Mouse (Mus musculus): Measurements from ENCODE around the gene Trpt1. TPM values are rescaled to one million over a fixed set of nuclear protein-coding genes. Genes with fewer than 3 reads are reported as not detected.

Gene Trpt1
- polyA plus RNA-seq, 1 experiment: 29.6 TPM

GRCm38 (mm10) chr19:6951994-6952711 is 43.8 kb upstream of the Trpt1 start:
- DNase-seq: peak; percentile 78 to 82
- under 1% methylated on average over 31 of the region's 31 CpGs for WGBS
- TF ChIP-seq CTCF (IDR thresholded peaks at IDR 0.05; ENCODE audit: borderline replicate concordance, insufficient read depth, low read depth, low read length) (no peak), POLR2A (IDR thresholded peaks at IDR 0.05; ENCODE audit: borderline replicate concordance, insufficient read depth, low read length) (no peak)
- no peaks in the 10 kb centered on the region for H3K27me3 ChIP-seq (ENCODE audit: control insufficient read depth, insufficient read depth, low read length)
- peak overlapping the region; percentile 97 for H3K4me3 ChIP-seq (replicated peaks; ENCODE audit: insufficient read depth, low read depth, low read length)
- peaks cover 22% of the 10 kb centered on the region for H3K4me1 ChIP-seq (ENCODE audit: control insufficient read depth, insufficient read depth, low read length)
- peak overlapping the region; percentile 73 for H3K27ac ChIP-seq (ENCODE audit: insufficient read depth, low read length)

GRCm38 (mm10) chr19:6952712-6953037 is 43.3 kb upstream of the Trpt1 start:
- no peak for TF ChIP-seq CTCF (IDR thresholded peaks at IDR 0.05; ENCODE audit: borderline replicate concordance, insufficient read depth, low read depth, low read length)
- TF ChIP-seq POLR2A (IDR thresholded peaks at IDR 0.05; ENCODE audit: borderline replicate concordance, insufficient read depth, low read length): no peak
- Histone ChIP-seq H3K27me3 (ENCODE audit: control insufficient read depth, insufficient read depth, low read length) (no peaks in the 10 kb centered on the region), H3K4me1 (ENCODE audit: control insufficient read depth, insufficient read depth, low read length) (peaks cover 21% of the 10 kb centered on the region), H3K4me3 (replicated peaks; ENCODE audit: insufficient read depth, low read depth, low read length) (peak overlapping the region; percentile 97), H3K27ac (ENCODE audit: insufficient read depth, low read length) (peak overlapping the region; percentile 73; the same call in 1 of the 2 replicates)
- DNase-seq: no peak
- WGBS: 10% methylated on average over 3 of the region's 3 CpGs

DNA sequence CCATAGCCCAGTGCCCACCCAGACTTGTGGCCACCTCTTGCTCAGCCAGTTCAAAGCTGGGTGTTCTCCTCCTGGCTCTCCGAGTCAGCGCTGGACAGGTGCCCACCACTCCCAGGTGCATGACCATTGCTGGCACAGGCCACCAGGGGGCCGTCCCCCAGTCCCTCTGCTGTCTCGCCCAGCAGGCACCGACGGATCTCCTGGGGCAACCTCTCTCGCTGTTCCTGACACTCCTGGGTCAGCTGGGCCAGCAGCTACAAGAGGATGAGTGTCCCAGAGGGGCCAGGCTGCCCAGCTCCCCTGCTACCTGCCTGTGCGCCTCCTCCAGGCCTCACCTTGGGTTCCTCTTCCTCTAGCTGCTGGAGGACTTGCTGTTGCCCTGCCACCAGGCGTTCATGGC is 41.9 kb upstream of the Trpt1 start:
- 37% methylated on average over 9 of the region's 9 CpGs for WGBS
- TF ChIP-seq POLR2A (IDR thresholded peaks at IDR 0.05; ENCODE audit: borderline replicate concordance, insufficient read depth, low read length) (no peak), CTCF (IDR thresholded peaks at IDR 0.05; ENCODE audit: borderline replicate concordance, insufficient read depth, low read depth, low read length) (no peak)
- no peak overlapping the region for H3K27ac ChIP-seq (ENCODE audit: insufficient read depth, low read length)
- H3K4me1 ChIP-seq (ENCODE audit: control insufficient read depth, insufficient read depth, low read length): peaks cover 7% of the 10 kb centered on the region
- no peaks in the 10 kb centered on the region for H3K27me3 ChIP-seq (ENCODE audit: control insufficient read depth, insufficient read depth, low read length)
- H3K4me3 ChIP-seq (replicated peaks; ENCODE audit: insufficient read depth, low read depth, low read length): no peak overlapping the region
- DNase-seq: peak; percentile 40 to 56

DNA sequence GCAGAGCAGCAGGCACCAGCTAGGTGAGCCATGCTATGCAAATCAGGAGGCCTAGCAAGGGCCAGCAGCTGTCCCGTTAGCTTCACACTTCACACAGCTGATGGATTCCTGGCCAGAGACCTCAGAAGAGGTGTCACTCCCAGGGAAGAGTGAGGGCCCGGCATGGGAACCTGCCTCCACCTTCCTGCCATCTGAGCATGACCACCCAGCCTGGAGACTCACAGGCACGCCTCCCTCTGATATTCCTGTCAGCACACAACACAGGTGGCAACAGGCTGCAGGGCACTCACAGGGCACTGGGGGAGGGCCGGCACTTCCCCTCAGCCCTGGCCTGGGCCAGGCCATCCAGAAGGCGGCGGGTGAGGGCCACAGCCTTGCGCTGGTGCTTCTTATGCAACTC is 40.5 kb upstream of the Trpt1 start:
- WGBS: 67% methylated on average over 7 of the region's 7 CpGs
- Histone ChIP-seq H3K27me3 (ENCODE audit: control insufficient read depth, insufficient read depth, low read length) (no peaks in the 10 kb centered on the region), H3K4me1 (ENCODE audit: control insufficient read depth, insufficient read depth, low read length) (peaks cover 6% of the 10 kb centered on the region; the same call in 1 of the 2 replicates), H3K4me3 (replicated peaks; ENCODE audit: insufficient read depth, low read depth, low read length) (no peak overlapping the region), H3K27ac (ENCODE audit: insufficient read depth, low read length) (no peak overlapping the region)
- no peak for TF ChIP-seq POLR2A (IDR thresholded peaks at IDR 0.05; ENCODE audit: borderline replicate concordance, insufficient read depth, low read length)
- no peak for TF ChIP-seq CTCF (IDR thresholded peaks at IDR 0.05; ENCODE audit: borderline replicate concordance, insufficient read depth, low read depth, low read length)
- DNase-seq: no peak

- DNase-seq: no peak
- H3K27me3 ChIP-seq (ENCODE audit: control insufficient read depth, insufficient read depth, low read length): no peaks in the 10 kb centered on the region
- no peak for TF ChIP-seq CTCF (IDR thresholded peaks at IDR 0.05; ENCODE audit: borderline replicate concordance, insufficient read depth, low read depth, low read length)
- no peak for TF ChIP-seq POLR2A (IDR thresholded peaks at IDR 0.05; ENCODE audit: borderline replicate concordance, insufficient read depth, low read length)
- no peak overlapping the region for H3K4me3 ChIP-seq (replicated peaks; ENCODE audit: insufficient read depth, low read depth, low read length)
- H3K27ac ChIP-seq (ENCODE audit: insufficient read depth, low read length): no peak overlapping the region
- H3K4me1 ChIP-seq (ENCODE audit: control insufficient read depth, insufficient read depth, low read length): peaks cover 6% of the 10 kb centered on the region; the same call in 1 of the 2 replicates
- WGBS: 58% methylated on average over 10 of the region's 10 CpGs
Measured at GRCm38 (mm10) chr19:6956461-6956860, 39.5 kb upstream of the Trpt1 start.

DNA sequence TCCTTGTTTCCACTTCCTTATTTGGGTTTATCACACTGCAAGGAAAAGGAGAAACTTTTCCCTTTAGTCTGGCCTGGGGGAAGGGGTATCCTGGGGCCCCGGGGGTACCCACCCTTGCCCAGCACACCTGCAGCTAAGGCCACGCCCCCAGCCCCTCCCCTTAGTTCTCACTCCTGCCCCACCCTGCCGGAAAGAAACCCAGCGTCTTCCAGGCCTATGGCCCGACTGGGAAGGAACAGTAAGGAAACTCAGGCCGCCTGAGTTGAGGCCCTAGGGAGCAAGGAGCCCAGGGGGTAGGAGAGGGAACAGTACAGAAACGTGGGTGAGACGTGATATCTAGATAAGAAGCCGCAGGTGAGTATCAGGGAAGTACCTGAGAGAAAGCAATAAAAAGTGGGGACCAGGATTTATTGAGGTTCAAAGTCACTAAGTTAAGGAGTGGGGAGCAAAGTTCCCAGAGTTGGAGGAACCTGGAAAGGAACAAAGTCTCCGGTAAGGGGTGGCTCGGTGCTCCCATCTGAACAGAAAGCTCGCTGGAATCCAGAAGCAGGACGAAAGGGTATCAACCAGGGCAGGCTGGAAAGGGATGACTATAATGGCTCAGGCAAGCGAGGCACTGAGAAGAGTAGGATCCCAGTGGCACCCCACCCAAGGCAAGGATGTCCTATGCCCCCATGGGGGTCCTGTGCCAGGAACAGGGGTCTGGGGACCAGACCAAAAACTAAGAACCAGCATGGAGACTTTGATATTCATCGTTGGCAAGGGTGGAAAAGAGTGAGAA is 27.2 kb upstream of the Trpt1 start:
- Histone ChIP-seq H3K27ac (ENCODE audit: insufficient read depth, low read length) (no peak overlapping the region), H3K4me3 (replicated peaks; ENCODE audit: insufficient read depth, low read depth, low read length) (no peak overlapping the region), H3K4me1 (ENCODE audit: control insufficient read depth, insufficient read depth, low read length) (peaks cover 12% of the 10 kb centered on the region), H3K27me3 (ENCODE audit: control insufficient read depth, insufficient read depth, low read length) (no peaks in the 10 kb centered on the region; the same call in 1 of the 2 replicates)
- TF ChIP-seq CTCF (IDR thresholded peaks at IDR 0.05; ENCODE audit: borderline replicate concordance, insufficient read depth, low read depth, low read length): no peak
- no peak for TF ChIP-seq POLR2A (IDR thresholded peaks at IDR 0.05; ENCODE audit: borderline replicate concordance, insufficient read depth, low read length)
- no peak for DNase-seq
- 49% methylated on average over 15 of the region's 15 CpGs for WGBS

- 9% methylated on average over 19 of the region's 20 CpGs for whole genome bisulfite sequencing
- no peak overlapping the region for H3K27ac ChIP-seq (ENCODE audit: insufficient read depth, low read length)
- TF ChIP-seq CTCF (IDR thresholded peaks at IDR 0.05; ENCODE audit: borderline replicate concordance, insufficient read depth, low read depth, low read length): no peak
- TF ChIP-seq POLR2A (IDR thresholded peaks at IDR 0.05; ENCODE audit: borderline replicate concordance, insufficient read depth, low read length): no peak
Measured at GRCm38 (mm10) chr19:6969291-6969664, 26.7 kb upstream of the Trpt1 start.

More at GRCm38 (mm10) chr19:6969291-6969664, 26.7 kb upstream of the Trpt1 start:
- Histone ChIP-seq H3K4me1 (ENCODE audit: control insufficient read depth, insufficient read depth, low read length) (peaks cover 12% of the 10 kb centered on the region), H3K4me3 (replicated peaks; ENCODE audit: insufficient read depth, low read depth, low read length) (peak overlapping the region; percentile 42), H3K27me3 (ENCODE audit: control insufficient read depth, insufficient read depth, low read length) (no peaks in the 10 kb centered on the region; the same call in 1 of the 2 replicates)
- no peak for DNase-seq

Measured in cerebellum, adult 2 months (tissue).